In genomic region chr12:111067816-111068215, GRCm38 (mm10) we compare ENCODE assay signal across 16 mouse cellular contexts.
"Had no signal": no experiment of that assay in that cellular context is flagged by ENCODE, and none has a peak within 500 bp of the region (broad histone marks: within the 10 kb centered on the region; RNA-seq: fewer than 3 reads in every experiment).

No protein-coding gene starts in this region.

- H3K4me3 ChIP-seq: layer of hippocampus, adult 2 months; limb, embryonic 10.5 days; limb, embryonic 13.5 days; liver, embryonic 12.5 days; liver, embryonic 15.5 days had no signal

- H3K27me3 ChIP-seq: limb, embryonic 13.5 days; liver, embryonic 12.5 days; liver, embryonic 15.5 days had no signal

- H3K4me2 ChIP-seq: limb, embryonic 13.5 days; liver, embryonic 12.5 days; liver, embryonic 15.5 days; midbrain, embryonic 11.5 days had no signal

- H3K27ac ChIP-seq: kidney, postnatal 0 days; layer of hippocampus, adult 2 months; limb, embryonic 10.5 days; limb, embryonic 13.5 days; liver, embryonic 12.5 days; liver, embryonic 15.5 days had no signal

- H3K9me3 ChIP-seq: limb, embryonic 10.5 days; limb, embryonic 13.5 days; liver, embryonic 12.5 days; liver, embryonic 15.5 days had no signal

- DNase-seq: kidney, postnatal 25 days; layer of hippocampus, adult 9-11 months; liver; lung, adult 2 months; lung, postnatal 14 days; lung, postnatal 4 days; midbrain, embryonic 14.5 days; thymus, adult 18-20 months; thymus, postnatal 36 days had no signal

- ATAC-seq: liver, embryonic 12.5 days had no signal

- H3K9ac ChIP-seq: limb, embryonic 13.5 days; liver, embryonic 12.5 days; liver, embryonic 15.5 days had no signal
